Comparison of ENCODE assay signal across 9 mouse cellular contexts in the genomic region with DNA sequence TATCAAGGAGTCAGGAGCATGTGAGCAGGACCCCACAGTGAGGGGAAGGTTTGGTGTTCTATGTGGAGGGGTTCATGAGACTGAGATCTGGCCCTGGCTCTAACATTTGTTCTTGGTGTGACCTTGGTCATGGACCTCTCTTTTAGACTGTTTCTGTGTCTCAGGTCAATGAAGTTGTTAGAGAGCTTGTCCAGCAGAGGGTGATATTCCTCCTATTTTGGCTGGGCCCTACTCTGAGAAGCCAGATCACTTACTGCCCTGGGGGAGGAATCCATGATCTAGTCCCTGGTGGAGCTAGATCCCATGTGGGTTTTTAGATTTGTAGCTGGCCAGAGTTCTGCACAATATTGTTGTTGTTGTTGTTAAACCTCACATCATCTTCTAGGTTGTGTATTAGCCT. TPM values are rescaled to one million over a fixed set of nuclear protein-coding genes. Genes with fewer than 3 reads are reported as not detected.
DNase-seq lines count a peak whose midpoint lies in the region; ATAC-seq lines count a peak whose summit lies in the region.
"Had no signal": no experiment of that assay in that cellular context is flagged by ENCODE, and none has a peak within 500 bp of the region (broad histone marks: within the 10 kb centered on the region; RNA-seq: fewer than 3 reads in every experiment).

No protein-coding gene starts in this region.

- H3K36me3 ChIP-seq in kidney, embryonic 14.5 days (ENCODE audit: control insufficient read depth, insufficient read depth, low read length) = no peaks in the 10 kb centered on the region

- no peak overlapping the region for H3K4me3 ChIP-seq in kidney, embryonic 14.5 days (ENCODE audit: low read length)

- peaks cover 7% of the 10 kb centered on the region; the same call in 1 of the 2 replicates for H3K4me1 ChIP-seq in kidney, embryonic 14.5 days (ENCODE audit: control insufficient read depth, insufficient read depth, low read length)

- peak; percentile 68; the same call in 1 of the 2 replicates for ATAC-seq in kidney, embryonic 14.5 days (ENCODE audit: low FRiP score, low TSS enrichment)
- ATAC-seq in megakaryocyte, adult 5-6 weeks (ENCODE audit: poor library complexity, severe bottlenecking) = peak; percentile 65

- no peaks in the 10 kb centered on the region for H3K27me3 ChIP-seq in kidney, embryonic 14.5 days (ENCODE audit: control insufficient read depth, insufficient read depth, low read length)

- DNase-seq in adrenal gland, adult (ENCODE audit: inconsistent age in 2 of 2, low spot score in 1 of 2) = peak; percentile 45 to 87
- no peak for DNase-seq in adrenal gland, postnatal 25 days
- peak; percentile 15 to 25 for DNase-seq in spleen, postnatal 36 days (ENCODE audit: low spot score in 2 of 2)
- DNase-seq in spleen, adult 12 weeks (ENCODE audit: low spot score) = no peak
- peak; percentile 53 for DNase-seq in embryo, embryonic 11 days
- DNase-seq in MN1 (ENCODE audit: low spot score) = no peak

- no peak overlapping the region for H3K4me2 ChIP-seq in kidney, embryonic 14.5 days (replicated peaks; ENCODE audit: low read depth, low read length)

- H3K27ac ChIP-seq in kidney, embryonic 14.5 days (ENCODE audit: low read depth, low read length) = no peak overlapping the region

- H3K9me3 ChIP-seq in kidney, embryonic 14.5 days (ENCODE audit: control insufficient read depth, low read length) = no peaks in the 10 kb centered on the region

- H3K9ac ChIP-seq in kidney, embryonic 14.5 days (ENCODE audit: low read depth, low read length) = no peak overlapping the region

RNA-seq across cellular contexts. Expression of a gene that starts 23.0 kb away (rescaled TPM):
- total RNA-seq in adrenal gland, postnatal 25 days (2021) = not detected in 2 replicates
- not detected in 2 replicates for polyA plus RNA-seq in kidney, embryonic 14.5 days (2014; fragmentation: Nextera tagmentation; extraction: Ambion mirVana)
- total RNA-seq in megakaryocyte, adult 5-6 weeks (2015) = not detected in 2 replicates
- not detected in 2 replicates for total RNA-seq in megakaryocyte, adult 5-6 weeks (2017)
- polyA plus RNA-seq: limb, embryonic 11.5 days had no signal

RNA-seq across cellular contexts. Expression of a gene that starts 58.8 kb away (rescaled TPM):
- 0.12 TPM in 1 of 2 replicates, not detected in the other for total RNA-seq in adrenal gland, postnatal 25 days (2021)
- polyA plus RNA-seq in kidney, embryonic 14.5 days (2014; fragmentation: Nextera tagmentation; extraction: Ambion mirVana) = 0.49 and 0.59 TPM in 2 replicates
- total RNA-seq in megakaryocyte, adult 5-6 weeks (2015) = 0.13 TPM in 1 of 2 replicates, not detected in the other
- total RNA-seq in megakaryocyte, adult 5-6 weeks (2017) = 0.12 TPM in 1 of 2 replicates, not detected in the other
- polyA plus RNA-seq: limb, embryonic 11.5 days had no signal

Comparison
In these comparisons a context has a peak if more than half of its experiments do, and no peak if none do; other contexts are left out.
1. DNase-seq: peak in adrenal gland, adult (2 of 2), spleen, postnatal 36 days (2 of 2) and embryo, embryonic 11 days (single experiment); none in adrenal gland, postnatal 25 days (single experiment), spleen, adult 12 weeks (single experiment) and MN1 (single experiment).